Mouse (Mus musculus): ENCODE results near the gene Rgl3.

GRCm38 (mm10) chr9:21926784-21927183 lies 62.5 kb downstream of the Rgl3 start:
- no peak for TF ChIP-seq CTCF (IDR thresholded peaks at IDR 0.05; ENCODE audit: borderline replicate concordance, insufficient read depth, low read length)
- no peak for TF ChIP-seq POLR2A (IDR thresholded peaks at IDR 0.05; ENCODE audit: low read depth, low read length)
